Mouse (Mus musculus): Measurements from ENCODE around the gene Slain1. TPM values are rescaled to one million over a fixed set of nuclear protein-coding genes. Genes with fewer than 3 reads are reported as not detected.
A peak's percentile ranks its signal among the peaks of the same experiment; 100 is the strongest.

Gene Slain1
- polyA plus RNA-seq, 1 experiment: 10.9 TPM

DNA sequence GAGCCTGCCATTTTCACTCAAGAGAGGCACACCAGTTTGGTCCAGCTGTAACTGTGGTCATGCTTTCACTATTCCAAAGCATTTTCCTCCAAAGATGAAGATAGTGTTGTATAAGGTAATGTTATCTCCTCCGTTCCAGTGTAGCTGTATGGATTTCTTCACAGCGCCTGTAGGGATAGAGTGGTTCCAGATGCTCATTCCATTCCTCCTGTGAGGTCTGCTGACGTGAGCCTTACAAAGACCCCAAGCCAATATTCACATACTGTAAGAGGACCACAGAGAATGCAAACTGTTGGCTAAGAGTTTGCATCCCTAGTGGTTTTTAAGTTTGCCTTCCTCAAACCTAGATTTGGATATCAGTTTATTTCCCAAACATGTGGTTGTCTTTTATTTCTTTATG lies 45.6 kb downstream of the Slain1 start:
- no peaks in the 10 kb centered on the region for H3K4me1 ChIP-seq (ENCODE audit: control insufficient read depth, insufficient read depth, low read length)
- TF ChIP-seq POLR2A (IDR thresholded peaks at IDR 0.05; ENCODE audit: control insufficient read depth, low read depth, low read length) (no peak), CTCF (IDR thresholded peaks at IDR 0.05; ENCODE audit: control insufficient read depth, insufficient read depth, insufficient replicate concordance, low read depth, low read length) (no peak)
- no peak overlapping the region for H3K27ac ChIP-seq (ENCODE audit: control insufficient read depth, insufficient read depth, low read depth, low read length)
- no peak overlapping the region for H3K4me3 ChIP-seq (ENCODE audit: control insufficient read depth, low read depth, low read length)
- no peaks in the 10 kb centered on the region for H3K27me3 ChIP-seq (ENCODE audit: control insufficient read depth, insufficient read depth, low read length)
- H3K36me3 ChIP-seq (ENCODE audit: control insufficient read depth, insufficient read depth, low read length): no peaks in the 10 kb centered on the region

DNA sequence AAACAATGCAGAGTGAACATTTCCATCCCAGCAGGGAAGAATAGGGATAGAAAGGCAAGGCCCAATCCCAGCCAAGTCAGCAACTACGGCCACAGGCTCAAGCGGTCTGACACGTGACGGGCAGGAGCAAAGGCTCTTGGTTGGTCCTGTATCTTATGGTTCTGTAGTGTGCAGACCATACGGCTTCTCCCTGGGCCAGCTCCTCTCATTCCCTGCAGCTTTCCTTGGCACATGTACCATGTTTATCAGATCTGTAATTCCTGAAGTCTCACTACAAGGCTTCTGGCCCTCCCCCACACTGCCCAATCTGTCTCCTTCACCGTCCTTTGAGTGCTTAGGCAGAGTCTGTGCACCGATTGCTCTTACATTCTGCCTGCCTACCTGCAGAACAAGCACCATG lies 47.1 kb downstream of the Slain1 start:
- Histone ChIP-seq H3K36me3 (ENCODE audit: control insufficient read depth, insufficient read depth, low read length) (no peaks in the 10 kb centered on the region), H3K27ac (ENCODE audit: control insufficient read depth, insufficient read depth, low read depth, low read length) (no peak overlapping the region), H3K4me3 (ENCODE audit: control insufficient read depth, low read depth, low read length) (no peak overlapping the region), H3K27me3 (ENCODE audit: control insufficient read depth, insufficient read depth, low read length) (no peaks in the 10 kb centered on the region), H3K4me1 (ENCODE audit: control insufficient read depth, insufficient read depth, low read length) (no peaks in the 10 kb centered on the region)
- TF ChIP-seq CTCF (IDR thresholded peaks at IDR 0.05; ENCODE audit: control insufficient read depth, insufficient read depth, insufficient replicate concordance, low read depth, low read length) (no peak), POLR2A (IDR thresholded peaks at IDR 0.05; ENCODE audit: control insufficient read depth, low read depth, low read length) (no peak)

DNA sequence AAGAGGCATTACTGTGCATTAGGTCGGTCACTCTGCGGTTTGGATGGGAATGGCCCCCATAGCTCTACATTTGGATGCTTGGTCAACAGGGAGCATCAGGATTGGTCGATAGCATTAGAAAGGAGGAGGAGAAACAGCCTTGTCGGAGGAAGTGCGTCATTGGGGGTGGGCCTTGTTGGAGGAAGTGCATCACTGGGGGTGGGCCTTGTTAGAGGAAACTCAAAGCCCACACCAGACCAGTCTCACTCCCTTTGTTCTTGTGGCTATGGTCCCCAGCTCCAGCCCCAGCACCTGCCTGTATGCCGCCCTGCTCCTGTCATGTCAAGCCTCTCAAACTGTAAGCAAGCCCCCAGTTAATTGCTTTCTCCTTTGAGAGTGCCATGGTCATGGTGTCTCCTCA lies 49.3 kb downstream of the Slain1 start:
- TF ChIP-seq CTCF (IDR thresholded peaks at IDR 0.05; ENCODE audit: control insufficient read depth, insufficient read depth, insufficient replicate concordance, low read depth, low read length) (no peak), POLR2A (IDR thresholded peaks at IDR 0.05; ENCODE audit: control insufficient read depth, low read depth, low read length) (peak; percentile 44; the same call in 1 of the 2 replicates)
- Histone ChIP-seq H3K4me3 (ENCODE audit: control insufficient read depth, low read depth, low read length) (peak overlapping the region; percentile 67), H3K27ac (ENCODE audit: control insufficient read depth, insufficient read depth, low read depth, low read length) (no peak overlapping the region), H3K4me1 (ENCODE audit: control insufficient read depth, insufficient read depth, low read length) (peaks cover 4% of the 10 kb centered on the region; the same call in 1 of the 2 replicates), H3K36me3 (ENCODE audit: control insufficient read depth, insufficient read depth, low read length) (no peaks in the 10 kb centered on the region), H3K27me3 (ENCODE audit: control insufficient read depth, insufficient read depth, low read length) (no peaks in the 10 kb centered on the region)

DNA sequence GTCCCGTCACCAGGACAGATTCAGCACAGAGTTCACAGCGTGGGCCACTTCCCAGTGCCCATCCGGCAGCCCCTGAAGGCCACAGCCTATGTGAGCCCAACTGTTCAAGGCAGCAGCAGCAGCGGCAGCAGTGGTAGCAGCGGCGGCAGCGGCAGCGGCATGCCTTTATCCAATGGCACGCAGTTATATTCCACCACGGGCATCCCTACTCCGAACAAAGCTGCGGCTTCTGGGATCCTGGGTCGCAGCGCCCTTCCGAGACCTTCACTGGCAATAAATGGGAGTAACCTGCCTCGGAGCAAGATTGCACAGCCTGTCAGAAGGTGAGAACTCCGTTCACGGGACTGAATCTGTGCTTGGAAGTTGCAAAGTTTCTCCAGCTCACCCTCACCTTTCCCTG lies 52.5 kb downstream of the Slain1 start:
- Histone ChIP-seq H3K36me3 (ENCODE audit: control insufficient read depth, insufficient read depth, low read length) (no peaks in the 10 kb centered on the region), H3K27ac (ENCODE audit: control insufficient read depth, insufficient read depth, low read depth, low read length) (no peak overlapping the region), H3K4me1 (ENCODE audit: control insufficient read depth, insufficient read depth, low read length) (peaks cover 4% of the 10 kb centered on the region; the same call in 1 of the 2 replicates), H3K4me3 (ENCODE audit: control insufficient read depth, low read depth, low read length) (peak overlapping the region; percentile 49), H3K27me3 (ENCODE audit: control insufficient read depth, insufficient read depth, low read length) (no peaks in the 10 kb centered on the region)
- no peak for TF ChIP-seq POLR2A (IDR thresholded peaks at IDR 0.05; ENCODE audit: control insufficient read depth, low read depth, low read length)
- TF ChIP-seq CTCF (IDR thresholded peaks at IDR 0.05; ENCODE audit: control insufficient read depth, insufficient read depth, insufficient replicate concordance, low read depth, low read length): no peak

DNA sequence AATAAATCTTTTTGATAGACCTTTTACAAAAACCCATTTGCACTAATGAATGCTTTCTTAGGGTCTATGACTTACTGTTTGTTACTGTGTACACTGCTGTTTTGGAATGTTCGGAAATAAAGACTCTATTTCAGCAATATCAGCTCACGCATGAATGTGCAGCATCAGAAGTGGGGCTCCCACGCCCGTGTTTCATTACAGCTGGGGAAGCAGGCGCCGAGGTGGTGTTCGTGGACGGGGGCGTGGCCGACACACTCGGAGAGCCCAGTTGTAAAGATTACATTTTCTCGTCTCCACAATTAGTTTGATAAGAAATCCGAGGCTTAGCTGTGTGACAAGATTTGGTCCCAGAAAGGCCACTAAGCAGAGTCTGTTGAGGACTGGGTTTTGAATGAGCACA lies 54.7 kb downstream of the Slain1 start:
- no peak overlapping the region for H3K4me3 ChIP-seq (ENCODE audit: control insufficient read depth, low read depth, low read length)
- H3K27ac ChIP-seq (ENCODE audit: control insufficient read depth, insufficient read depth, low read depth, low read length): no peak overlapping the region
- no peaks in the 10 kb centered on the region for H3K27me3 ChIP-seq (ENCODE audit: control insufficient read depth, insufficient read depth, low read length)
- TF ChIP-seq CTCF (IDR thresholded peaks at IDR 0.05; ENCODE audit: control insufficient read depth, insufficient read depth, insufficient replicate concordance, low read depth, low read length) (no peak), POLR2A (IDR thresholded peaks at IDR 0.05; ENCODE audit: control insufficient read depth, low read depth, low read length) (no peak)
- peaks cover 6% of the 10 kb centered on the region for H3K4me1 ChIP-seq (ENCODE audit: control insufficient read depth, insufficient read depth, low read length)
- no peaks in the 10 kb centered on the region for H3K36me3 ChIP-seq (ENCODE audit: control insufficient read depth, insufficient read depth, low read length)

DNA sequence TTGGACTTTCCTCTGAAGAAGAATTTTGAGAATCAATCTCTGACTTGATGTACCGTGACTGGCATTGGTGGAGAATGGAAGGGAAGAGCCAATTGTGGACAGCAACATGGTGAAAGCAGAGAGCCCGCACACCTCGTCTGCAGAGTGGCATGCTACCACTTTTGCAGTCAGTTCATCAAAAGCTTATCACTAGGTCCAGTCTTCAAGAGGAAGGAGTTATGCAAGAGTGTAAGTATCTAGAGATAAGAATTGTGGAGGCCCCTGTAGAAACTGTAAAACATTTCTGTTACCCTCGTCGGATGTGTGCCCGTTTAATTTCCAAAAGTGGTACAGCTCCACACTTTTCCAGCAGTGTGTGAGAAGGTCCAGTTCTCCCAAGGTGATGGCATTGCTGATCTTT lies 56.3 kb downstream of the Slain1 start:
- no peak overlapping the region for H3K4me3 ChIP-seq (ENCODE audit: control insufficient read depth, low read depth, low read length)
- peaks cover 6% of the 10 kb centered on the region for H3K4me1 ChIP-seq (ENCODE audit: control insufficient read depth, insufficient read depth, low read length)
- H3K27me3 ChIP-seq (ENCODE audit: control insufficient read depth, insufficient read depth, low read length): no peaks in the 10 kb centered on the region
- no peak overlapping the region for H3K27ac ChIP-seq (ENCODE audit: control insufficient read depth, insufficient read depth, low read depth, low read length)
- H3K36me3 ChIP-seq (ENCODE audit: control insufficient read depth, insufficient read depth, low read length): no peaks in the 10 kb centered on the region
- TF ChIP-seq CTCF (IDR thresholded peaks at IDR 0.05; ENCODE audit: control insufficient read depth, insufficient read depth, insufficient replicate concordance, low read depth, low read length) (no peak), POLR2A (IDR thresholded peaks at IDR 0.05; ENCODE audit: control insufficient read depth, low read depth, low read length) (no peak)

DNA sequence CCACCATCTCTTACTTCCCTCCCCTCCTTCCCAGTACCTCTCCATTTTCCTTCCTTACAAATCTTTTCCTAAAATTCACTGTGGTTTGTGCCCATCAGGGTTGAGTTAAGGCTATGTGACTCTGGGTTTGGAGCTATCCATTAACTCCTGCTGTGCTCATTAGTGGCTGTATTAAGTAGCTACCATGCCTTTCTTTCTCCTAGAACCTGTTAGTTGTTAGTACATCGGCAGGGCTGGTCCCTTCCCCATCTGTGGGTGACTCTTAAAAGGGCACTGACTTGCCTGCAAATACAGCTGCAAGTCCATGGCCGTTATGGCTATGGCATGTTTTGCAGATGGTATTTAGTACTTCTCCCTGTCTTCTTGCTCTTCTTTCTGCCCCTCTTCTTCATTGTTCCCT lies 58.6 kb downstream of the Slain1 start:
- H3K27me3 ChIP-seq (ENCODE audit: control insufficient read depth, insufficient read depth, low read length): no peaks in the 10 kb centered on the region
- peaks cover 2% of the 10 kb centered on the region for H3K4me1 ChIP-seq (ENCODE audit: control insufficient read depth, insufficient read depth, low read length)
- H3K27ac ChIP-seq (ENCODE audit: control insufficient read depth, insufficient read depth, low read depth, low read length): no peak overlapping the region
- TF ChIP-seq POLR2A (IDR thresholded peaks at IDR 0.05; ENCODE audit: control insufficient read depth, low read depth, low read length) (no peak), CTCF (IDR thresholded peaks at IDR 0.05; ENCODE audit: control insufficient read depth, insufficient read depth, insufficient replicate concordance, low read depth, low read length) (no peak)
- no peaks in the 10 kb centered on the region for H3K36me3 ChIP-seq (ENCODE audit: control insufficient read depth, insufficient read depth, low read length)
- no peak overlapping the region for H3K4me3 ChIP-seq (ENCODE audit: control insufficient read depth, low read depth, low read length)

DNA sequence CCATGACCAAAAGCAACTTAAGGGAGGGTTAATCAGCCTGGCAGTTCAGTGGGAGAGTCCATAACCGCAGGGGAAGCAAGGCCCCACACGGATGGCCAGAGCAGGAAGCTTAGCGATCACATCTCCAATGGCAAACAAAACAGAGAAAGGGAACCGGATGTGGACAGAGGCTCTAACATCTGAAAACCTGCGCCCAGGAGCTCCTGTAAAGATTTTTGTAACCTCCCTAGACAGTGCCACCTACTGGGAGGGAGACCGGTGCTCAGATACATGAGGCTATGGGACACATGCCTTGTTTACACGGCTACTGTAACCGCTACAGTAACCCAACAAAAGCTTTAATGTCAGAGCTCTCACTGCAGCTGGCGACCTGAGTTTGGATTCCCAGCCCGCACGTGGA lies 59.2 kb downstream of the Slain1 start:
- no peak for TF ChIP-seq POLR2A (IDR thresholded peaks at IDR 0.05; ENCODE audit: control insufficient read depth, low read depth, low read length)
- TF ChIP-seq CTCF (IDR thresholded peaks at IDR 0.05; ENCODE audit: control insufficient read depth, insufficient read depth, insufficient replicate concordance, low read depth, low read length): no peak
- H3K36me3 ChIP-seq (ENCODE audit: control insufficient read depth, insufficient read depth, low read length): no peaks in the 10 kb centered on the region
- no peak overlapping the region for H3K27ac ChIP-seq (ENCODE audit: control insufficient read depth, insufficient read depth, low read depth, low read length)
- H3K27me3 ChIP-seq (ENCODE audit: control insufficient read depth, insufficient read depth, low read length): no peaks in the 10 kb centered on the region
- H3K4me1 ChIP-seq (ENCODE audit: control insufficient read depth, insufficient read depth, low read length): peaks cover 2% of the 10 kb centered on the region
- H3K4me3 ChIP-seq (ENCODE audit: control insufficient read depth, low read depth, low read length): no peak overlapping the region

All from testis, adult 2 months (tissue).